Mouse (Mus musculus) splenic B cell, adult 2 months (primary cell): ENCODE results near the gene Rassf3.

Experiments
- DNase-seq: peaks from one replicate; pipeline ENCODE4 v3.0.0-alpha.2; 2011; ENCODE audit warnings: low read depth, low spot score
- H3K27me3 ChIP-seq: 2 replicates; pipeline ENCODE4 v1.6.1; 2012; ENCODE audit warnings: mild to moderate bottlenecking, low read length, moderate library complexity, mixed read lengths; ENCODE audit not compliant: control insufficient read depth, poor library complexity, insufficient read depth, severe bottlenecking
- H3K36me3 ChIP-seq: 2 replicates; pipeline ENCODE4 v1.6.1; 2012; ENCODE audit warnings: mild to moderate bottlenecking, low read length, moderate library complexity, mixed read lengths; ENCODE audit not compliant: control insufficient read depth, poor library complexity, insufficient read depth, severe bottlenecking

Rassf3 gene

GRCm38 (mm10) chr10:121423541-121424349 lies 52.4 kb downstream of the Rassf3 start:
- peak; percentile 70 for DNase-seq
- H3K27me3 ChIP-seq, result no peaks in the 10 kb centered on the region
- no peaks in the 10 kb centered on the region for H3K36me3 ChIP-seq

DNA sequence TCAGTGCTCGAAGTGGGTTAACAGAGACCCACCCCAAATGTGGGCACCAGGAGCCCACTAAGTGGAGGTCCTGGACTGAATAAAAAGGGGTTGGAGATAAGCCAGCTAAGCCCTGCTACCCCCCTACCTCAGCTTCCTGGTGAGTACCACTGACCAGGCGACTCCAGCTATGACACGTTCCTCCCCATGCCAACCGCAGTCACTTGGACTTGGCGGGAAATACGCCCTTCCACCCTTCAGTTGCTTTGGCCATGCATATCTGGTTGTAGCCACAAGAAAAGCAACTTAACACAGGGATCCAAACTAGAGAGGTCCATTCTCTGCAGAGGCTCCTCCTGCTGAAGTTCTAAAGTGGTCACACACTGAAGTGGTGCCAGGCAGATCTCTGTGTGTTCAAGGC lies 53.9 kb downstream of the Rassf3 start:
- DNase-seq, result peak; percentile 25
- H3K27me3 ChIP-seq, result no peaks in the 10 kb centered on the region
- H3K36me3 ChIP-seq, result no peaks in the 10 kb centered on the region

DNA sequence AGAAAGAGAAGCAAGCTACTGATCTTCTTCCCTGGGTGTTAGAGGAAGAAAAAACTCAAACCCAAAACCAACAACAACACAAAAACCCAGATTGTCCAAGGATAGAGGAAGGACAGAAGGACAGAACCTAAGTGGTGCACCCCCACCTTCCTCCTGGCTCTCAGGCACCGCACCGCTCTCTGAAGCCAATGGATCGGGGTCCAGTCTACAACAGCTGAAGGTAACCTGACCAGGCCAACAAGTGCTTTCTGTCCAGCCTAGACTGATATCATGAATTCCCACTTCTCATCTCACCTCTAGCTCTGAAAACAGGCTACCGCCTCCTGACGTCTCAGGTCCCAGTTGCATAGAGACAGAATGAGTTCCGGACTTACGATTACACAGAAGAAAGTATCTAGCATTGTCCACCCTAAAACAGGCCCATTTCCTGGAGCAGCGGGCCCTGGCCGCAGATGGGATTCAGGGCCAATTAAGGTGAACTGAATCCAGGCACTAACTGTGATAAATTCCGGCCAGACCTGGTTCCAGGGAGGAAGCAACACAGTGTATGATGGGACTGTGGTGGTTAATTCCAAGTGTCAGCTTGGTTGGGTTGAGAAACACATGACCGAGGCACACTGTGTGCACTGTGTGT lies 54.4 kb downstream of the Rassf3 start:
- Histone ChIP-seq H3K27me3 (no peaks in the 10 kb centered on the region), H3K36me3 (no peaks in the 10 kb centered on the region)
- no peak for DNase-seq

DNA sequence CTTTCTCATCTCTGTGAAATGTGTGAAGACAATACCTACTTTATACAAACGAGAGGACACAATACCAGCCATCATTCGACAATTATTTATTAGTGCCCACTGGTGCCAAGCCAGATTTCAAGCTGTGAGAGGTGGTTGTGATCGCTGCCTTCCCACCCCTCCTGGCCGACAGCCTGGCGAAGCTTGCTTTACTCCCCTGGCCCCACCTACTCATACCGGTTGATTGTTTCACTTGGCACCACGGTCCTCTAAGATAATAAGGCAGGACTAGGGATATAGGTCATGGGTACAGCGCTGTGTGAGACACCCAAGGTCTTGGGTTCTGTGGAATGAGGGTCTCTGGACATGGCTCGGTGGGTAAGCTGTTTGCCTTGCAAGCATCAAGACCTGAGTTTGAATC lies 55.1 kb downstream of the Rassf3 start:
- DNase-seq, result no peak
- no peaks in the 10 kb centered on the region for H3K27me3 ChIP-seq
- H3K36me3 ChIP-seq, result peaks cover under 1% of the 10 kb centered on the region; the same call in 1 of the 2 replicates

DNA sequence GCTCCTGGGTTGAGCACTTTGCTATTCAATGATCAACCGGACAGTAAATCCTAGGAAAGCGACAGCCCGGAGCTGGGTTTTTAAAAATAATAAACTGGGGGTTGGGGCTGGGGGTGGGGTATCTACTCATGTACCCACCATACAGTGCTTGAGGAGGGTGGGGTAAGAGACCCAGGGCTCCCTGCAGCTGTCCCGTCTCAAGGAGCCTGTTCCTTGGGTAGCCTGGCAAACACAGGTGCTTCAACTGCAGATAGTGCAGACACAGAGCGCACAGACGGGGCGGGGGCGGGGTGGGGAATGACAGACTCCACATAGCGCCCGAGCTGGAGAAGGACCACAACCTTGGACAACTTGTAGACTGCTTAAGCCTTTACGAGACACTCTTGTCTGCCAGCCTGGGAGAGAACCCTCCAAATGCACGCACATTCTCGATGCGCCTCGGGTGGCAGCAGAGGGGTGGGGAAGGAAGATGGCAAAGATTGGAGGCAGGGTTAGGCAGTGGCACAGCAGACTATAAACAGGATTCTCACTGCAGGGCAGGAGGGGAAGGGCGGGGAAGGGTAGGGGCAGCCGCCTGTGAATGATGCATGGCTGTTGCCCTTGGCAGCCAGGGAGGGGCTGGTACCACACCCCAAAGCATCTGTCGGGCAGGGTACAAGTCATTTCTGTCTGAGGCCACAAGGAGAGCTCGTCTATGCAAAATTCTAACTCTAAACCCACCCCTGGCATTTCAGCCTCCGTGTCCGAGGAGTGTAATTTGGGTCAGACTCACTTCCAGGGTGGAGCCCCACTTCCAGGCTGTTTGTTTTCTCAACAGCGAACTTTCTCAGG lies 56.3 kb downstream of the Rassf3 start:
- Histone ChIP-seq H3K27me3 (no peaks in the 10 kb centered on the region), H3K36me3 (peaks cover 1% of the 10 kb centered on the region; the same call in 1 of the 2 replicates)
- peak; percentile 90 for DNase-seq

- DNase-seq, result no peak
- Histone ChIP-seq H3K27me3 (no peaks in the 10 kb centered on the region), H3K36me3 (peaks cover 6% of the 10 kb centered on the region)
Measured at GRCm38 (mm10) chr10:121418835-121419234, 57.3 kb downstream of the Rassf3 start.

DNA sequence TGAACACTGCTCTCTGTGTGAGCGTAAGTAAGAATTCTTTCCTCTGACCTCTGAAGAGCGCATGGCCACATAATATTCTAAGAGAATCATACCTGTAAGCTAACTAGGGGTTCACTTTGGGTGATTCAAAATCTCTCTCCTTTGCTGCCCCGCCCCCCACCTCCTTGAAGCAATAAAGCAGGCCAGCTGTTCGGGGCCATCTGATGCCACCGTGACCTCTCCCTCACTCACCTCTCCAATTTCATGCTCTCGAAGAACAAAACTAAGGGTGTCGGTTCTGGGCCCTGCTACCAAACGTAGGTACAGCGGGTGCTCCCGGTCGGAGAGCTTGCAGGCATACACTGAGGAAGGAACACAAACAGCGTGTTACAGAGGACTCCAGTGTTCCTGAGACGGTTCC lies 62.0 kb downstream of the Rassf3 start:
- no peak for DNase-seq
- Histone ChIP-seq H3K36me3 (peaks cover 22% of the 10 kb centered on the region), H3K27me3 (no peaks in the 10 kb centered on the region)

GRCm38 (mm10) chr10:121412824-121413223 lies 63.3 kb downstream of the Rassf3 start:
- DNase-seq, result no peak

DNA sequence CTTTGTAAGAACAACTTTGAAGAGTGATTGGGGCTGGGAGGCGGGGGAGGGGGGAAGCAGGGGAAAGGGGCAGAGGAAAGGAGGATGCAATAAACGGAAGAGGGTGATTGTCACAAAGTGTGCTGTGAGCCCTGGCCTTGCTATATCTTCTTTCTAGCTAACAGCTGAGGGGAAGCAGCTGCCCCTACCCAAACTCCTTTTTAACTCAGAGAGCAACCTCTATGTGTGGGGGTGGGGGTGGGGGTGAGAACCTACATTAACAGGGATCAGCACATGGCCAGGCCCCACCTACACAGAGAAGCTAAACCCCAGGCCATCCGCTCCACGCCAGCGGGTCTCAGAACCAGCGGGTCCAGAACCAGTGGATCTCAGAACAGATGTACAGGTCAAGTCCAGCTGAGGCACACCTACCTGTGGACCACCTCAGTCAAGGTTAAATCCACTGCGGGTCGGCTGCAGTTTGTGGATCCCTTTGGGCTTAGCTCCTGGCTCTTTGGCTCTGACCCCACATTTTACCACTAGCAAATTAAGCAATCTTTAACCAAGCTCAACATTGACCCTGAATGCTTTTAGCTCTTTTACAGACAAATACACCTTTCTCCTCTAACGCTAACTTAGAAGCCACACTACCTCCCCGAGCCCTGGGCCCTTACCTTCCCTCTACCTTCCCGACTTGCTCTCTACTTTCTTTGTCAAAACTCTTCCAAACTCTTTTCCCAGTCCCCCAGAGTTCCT lies 64.3 kb downstream of the Rassf3 start:
- no peak for DNase-seq
- Histone ChIP-seq H3K36me3 (peaks cover 22% of the 10 kb centered on the region), H3K27me3 (no peaks in the 10 kb centered on the region)

More at GRCm38 (mm10) chr10:121412824-121413223, 63.3 kb downstream of the Rassf3 start:
- H3K36me3 ChIP-seq, result peaks cover 22% of the 10 kb centered on the region
- H3K27me3 ChIP-seq, result no peaks in the 10 kb centered on the region

- DNase-seq, result peak; percentile 78
- H3K36me3 ChIP-seq, result peaks cover 21% of the 10 kb centered on the region
- H3K27me3 ChIP-seq, result no peaks in the 10 kb centered on the region
Measured at GRCm38 (mm10) chr10:121409717-121410116, 66.4 kb downstream of the Rassf3 start.

DNA sequence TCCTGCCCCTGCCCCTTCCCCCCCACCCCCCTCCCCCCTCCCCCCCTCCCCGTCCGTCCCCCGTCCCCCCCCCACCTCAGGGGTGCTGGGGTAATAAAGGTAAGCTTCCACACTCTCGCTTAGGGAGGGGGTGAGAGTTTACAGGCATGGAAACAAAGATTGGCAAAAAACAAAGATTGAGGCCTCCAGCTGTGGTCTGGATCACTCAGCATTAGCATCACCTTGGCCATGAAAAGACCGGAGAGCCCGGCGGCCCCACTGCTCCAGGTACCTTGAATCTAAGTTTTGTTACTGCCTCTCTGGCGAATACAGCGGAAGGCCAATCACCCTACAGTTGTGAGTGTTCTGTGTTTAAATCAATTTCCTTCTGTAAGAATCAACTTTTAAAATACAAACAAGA lies 72.2 kb downstream of the Rassf3 start:
- no peaks in the 10 kb centered on the region for H3K27me3 ChIP-seq

DNA sequence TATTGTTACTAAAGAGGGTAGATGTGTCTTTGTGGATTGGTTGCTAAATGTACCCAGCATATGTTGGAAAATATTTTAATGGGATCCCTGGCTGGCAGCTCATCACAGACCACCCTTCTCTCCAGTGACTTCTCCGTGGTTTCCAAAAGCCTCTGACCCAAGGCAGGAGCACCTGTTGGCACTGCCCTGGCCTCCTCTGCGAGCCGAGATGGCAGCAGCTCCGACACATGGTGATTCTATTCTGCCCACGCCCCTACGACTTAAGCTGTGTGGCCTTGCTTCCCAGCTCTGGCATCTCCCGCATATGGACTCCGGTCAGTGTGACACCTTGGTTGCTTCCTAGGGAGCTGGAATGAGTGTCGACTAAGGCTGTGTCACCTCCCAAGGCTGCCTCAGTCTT lies 73.0 kb downstream of the Rassf3 start:
- Histone ChIP-seq H3K27me3 (no peaks in the 10 kb centered on the region), H3K36me3 (no peaks in the 10 kb centered on the region)
- DNase-seq, result no peak

More for the DNA sequence above, 72.2 kb downstream of the Rassf3 start:
- H3K36me3 ChIP-seq, result no peaks in the 10 kb centered on the region
- DNase-seq, result no peak

DNA sequence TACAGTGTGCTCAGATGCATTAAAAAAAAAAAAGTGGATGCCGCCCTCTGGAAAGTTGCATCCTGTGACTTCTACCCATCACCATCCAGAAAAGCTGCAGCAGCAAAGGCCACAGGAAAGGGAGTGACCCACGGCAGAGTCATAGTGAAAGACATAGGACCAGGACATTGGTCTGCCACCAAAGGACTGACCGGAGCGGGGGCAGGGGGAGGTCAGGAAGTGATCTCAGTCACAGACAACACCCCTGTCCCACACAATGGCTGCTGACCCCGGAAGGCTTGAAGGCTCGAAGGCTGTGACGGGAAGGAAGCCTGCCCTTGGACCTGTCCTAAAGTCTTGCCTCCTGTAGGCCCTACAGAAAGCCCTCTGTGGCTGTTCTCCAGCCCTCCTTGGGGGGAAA lies 75.1 kb downstream of the Rassf3 start:
- DNase-seq, result no peak
- H3K36me3 ChIP-seq, result peaks cover under 1% of the 10 kb centered on the region; the same call in 1 of the 2 replicates
- no peaks in the 10 kb centered on the region for H3K27me3 ChIP-seq

GRCm38 (mm10) chr10:121398599-121398998 lies 77.5 kb downstream of the Rassf3 start:
- no peaks in the 10 kb centered on the region for H3K27me3 ChIP-seq
- H3K36me3 ChIP-seq, result peaks cover 7% of the 10 kb centered on the region
- no peak for DNase-seq
